9 mouse cellular contexts compared by ENCODE assay signal in genomic region chr19:10895708-10896107, GRCm38 (mm10). TPM values are rescaled to one million over a fixed set of nuclear protein-coding genes. Genes with fewer than 3 reads are reported as not detected.
DNase-seq lines count a peak whose midpoint lies in the region; ATAC-seq and TF ChIP-seq lines count a peak whose summit lies in the region.
"Had no signal": no experiment of that assay in that cellular context is flagged by ENCODE, and none has a peak within 500 bp of the region (broad histone marks: within the 10 kb centered on the region; RNA-seq: fewer than 3 reads in every experiment).

No protein-coding gene starts in this region.

- in situ Hi-C loops in ES-E14 (cut with MboI; ENCODE audit: low sequenced_read_pairs in 2 of 2, unreplicated experiment in 2 of 2) = no loop called here

- no peak for DNase-seq in heart, postnatal 4 days
- DNase-seq in ES-E14 (ENCODE audit: low read depth, low spot score) = no peak
- no peak for DNase-seq in cerebellum, postnatal 25 days
- DNase-seq in right cerebral cortex, postnatal 4 days = no peak
- no peak for DNase-seq in B cell, adult 2 months

- H3K9me3 ChIP-seq in heart, embryonic 15.5 days (replicated peaks) = no peaks in the 10 kb centered on the region
- H3K9me3 ChIP-seq in ES-E14 (ENCODE audit: control insufficient read depth, insufficient read depth, low read depth, low read length) = no peaks in the 10 kb centered on the region
- H3K9me3 ChIP-seq in embryonic facial prominence, embryonic 15.5 days (replicated peaks) = no peaks in the 10 kb centered on the region
- no peaks in the 10 kb centered on the region for H3K9me3 ChIP-seq in limb, embryonic 15.5 days

- peak overlapping the region; percentile 87 for H3K9ac ChIP-seq in heart, embryonic 15.5 days
- H3K9ac ChIP-seq in ES-E14 (ENCODE audit: insufficient read depth, low read depth, low read length, poor library complexity, severe bottlenecking) = peak overlapping the region; percentile 98
- H3K9ac ChIP-seq in embryonic facial prominence, embryonic 15.5 days = peak overlapping the region; percentile 90
- H3K9ac ChIP-seq in limb, embryonic 15.5 days = peak overlapping the region; percentile 90

- H3K27ac ChIP-seq in heart, embryonic 15.5 days = peak overlapping the region; percentile 89
- peak overlapping the region; percentile 34; the same call in 1 of the 2 replicates for H3K27ac ChIP-seq in ES-E14 (ENCODE audit: insufficient read depth, low read depth, low read length, poor library complexity, severe bottlenecking)
- H3K27ac ChIP-seq in embryonic facial prominence, embryonic 15.5 days (replicated peaks) = peak overlapping the region; percentile 95
- H3K27ac ChIP-seq in limb, embryonic 15.5 days = peak overlapping the region; percentile 94

- peaks cover 31% of the 10 kb centered on the region for H3K36me3 ChIP-seq in heart, embryonic 15.5 days
- peaks cover 24% of the 10 kb centered on the region for H3K36me3 ChIP-seq in ES-E14 (ENCODE audit: control insufficient read depth, insufficient read depth, low read length, poor library complexity, severe bottlenecking)
- H3K36me3 ChIP-seq in embryonic facial prominence, embryonic 15.5 days = peaks cover 30% of the 10 kb centered on the region
- H3K36me3 ChIP-seq in limb, embryonic 15.5 days = peaks cover 28% of the 10 kb centered on the region

- peak overlapping the region; percentile 79 for H3K4me2 ChIP-seq in heart, embryonic 15.5 days
- H3K4me2 ChIP-seq in embryonic facial prominence, embryonic 15.5 days (replicated peaks) = peak overlapping the region; percentile 66
- H3K4me2 ChIP-seq in limb, embryonic 15.5 days = peak overlapping the region; percentile 74

- WGBS in heart, embryonic 15.5 days = 1% methylated on average over 16 of the region's 16 CpGs
- 1% methylated on average over 16 of the region's 16 CpGs for WGBS in embryonic facial prominence, embryonic 15.5 days
- WGBS in limb, embryonic 15.5 days = under 1% methylated on average over 16 of the region's 16 CpGs

- no peaks in the 10 kb centered on the region for H3K27me3 ChIP-seq in heart, embryonic 15.5 days
- no peaks in the 10 kb centered on the region for H3K27me3 ChIP-seq in embryonic facial prominence, embryonic 15.5 days
- H3K27me3 ChIP-seq in limb, embryonic 15.5 days = no peaks in the 10 kb centered on the region

- ATAC-seq in heart, embryonic 15.5 days (replicated peaks; ENCODE audit: insufficient number of reproducible peaks, insufficient read depth, low FRiP score, low read depth) = no peak
- no peak for ATAC-seq in embryonic facial prominence, embryonic 15.5 days (ENCODE audit: insufficient number of reproducible peaks, low FRiP score, low TSS enrichment, low read depth)
- no peak for ATAC-seq in limb, embryonic 15.5 days (ENCODE audit: insufficient number of reproducible peaks, low FRiP score, low TSS enrichment, low read depth)

- peaks cover 23% of the 10 kb centered on the region for H3K4me1 ChIP-seq in heart, embryonic 15.5 days (replicated peaks)
- peaks cover 2 to 7% of the 10 kb centered on the region in 2 experiments; a peak in 2 of 4 replicates for H3K4me1 ChIP-seq in ES-E14 (ENCODE audit: control insufficient read depth in 2 of 2, insufficient read depth in 2 of 2, low read length in 2 of 2, poor library complexity in 1 of 2)
- peaks cover 12% of the 10 kb centered on the region for H3K4me1 ChIP-seq in embryonic facial prominence, embryonic 15.5 days
- H3K4me1 ChIP-seq in limb, embryonic 15.5 days = peaks cover 13% of the 10 kb centered on the region

- H3K4me3 ChIP-seq in heart, embryonic 15.5 days = peak overlapping the region; percentile 80
- peak overlapping the region; percentile 67 to 98 for H3K4me3 ChIP-seq in ES-E14 (ENCODE audit: insufficient read depth in 1 of 2, low read depth in 1 of 2, low read length in 2 of 2, poor library complexity in 1 of 2, severe bottlenecking in 1 of 2)
- peak overlapping the region; percentile 95 for H3K4me3 ChIP-seq in embryonic facial prominence, embryonic 15.5 days (replicated peaks)
- H3K4me3 ChIP-seq in limb, embryonic 15.5 days = peak overlapping the region; percentile 83

TF ChIP-seq in ES-E14, 5 proteins besides CTCF, POLR2A, EP300 and RAD21:
- TF ChIP-seq ZC3H11A (IDR thresholded peaks at IDR 0.05; ENCODE audit: borderline replicate concordance, low read depth, low read length) = no peak
- TF ChIP-seq HCFC1 (IDR thresholded peaks at IDR 0.05; ENCODE audit: borderline replicate concordance, insufficient read depth, low read length) = no peak
- TF ChIP-seq ZNF384 (IDR thresholded peaks at IDR 0.05; ENCODE audit: low read depth, low read length) = no peak
- no peak for TF ChIP-seq MAFK (IDR thresholded peaks at IDR 0.05; ENCODE audit: insufficient read depth, low read depth, low read length)
- TF ChIP-seq CHD2 (IDR thresholded peaks at IDR 0.05; ENCODE audit: low read depth, low read length) = no peak

RNA-seq across cellular contexts. Expression of gene Prpf19, which starts 0.7 kb away (rescaled TPM):
- polyA plus RNA-seq in heart, embryonic 15.5 days (2015; fragmentation: Nextera tagmentation; extraction: Ambion mirVana) = 29.4 and 31.2 TPM in 2 replicates
- total RNA-seq in heart, postnatal 4 days (2021) = 100 to 1,000 TPM; 214 to 232 TPM
- 121 and 146 TPM in 2 replicates for total RNA-seq in ES-E14 (2012; rRNA removed)
- 45.2 and 49.4 TPM in 2 replicates for polyA plus RNA-seq in embryonic facial prominence, embryonic 15.5 days (2015; fragmentation: Nextera tagmentation; extraction: Ambion mirVana)
- 35.7 and 40.6 TPM in 2 replicates for polyA plus RNA-seq in limb, embryonic 15.5 days (2015; fragmentation: Nextera tagmentation; extraction: Ambion mirVana)

RNA-seq across cellular contexts. Expression of gene Tmem109, which starts 13.9 kb away (rescaled TPM):
- 93.2 and 106 TPM in 2 replicates for polyA plus RNA-seq in heart, embryonic 15.5 days (2015; fragmentation: Nextera tagmentation; extraction: Ambion mirVana)
- total RNA-seq in heart, postnatal 4 days (2021) = 100 to 1,000 TPM; 100 to 104 TPM
- 25.3 and 35.3 TPM in 2 replicates for total RNA-seq in ES-E14 (2012; rRNA removed)
- polyA plus RNA-seq in embryonic facial prominence, embryonic 15.5 days (2015; fragmentation: Nextera tagmentation; extraction: Ambion mirVana) = 133 and 139 TPM in 2 replicates
- polyA plus RNA-seq in limb, embryonic 15.5 days (2015; fragmentation: Nextera tagmentation; extraction: Ambion mirVana) = 138 and 163 TPM in 2 replicates

RNA-seq across cellular contexts. Expression of gene Zp1, which starts 24.7 kb away (rescaled TPM):
- not detected in 2 replicates for polyA plus RNA-seq in heart, embryonic 15.5 days (2015; fragmentation: Nextera tagmentation; extraction: Ambion mirVana)
- total RNA-seq in heart, postnatal 4 days (2021) = not detected
- 0.09 TPM in 1 of 2 replicates, not detected in the other for total RNA-seq in ES-E14 (2012; rRNA removed)
- polyA plus RNA-seq in embryonic facial prominence, embryonic 15.5 days (2015; fragmentation: Nextera tagmentation; extraction: Ambion mirVana) = not detected in 2 replicates
- polyA plus RNA-seq in limb, embryonic 15.5 days (2015; fragmentation: Nextera tagmentation; extraction: Ambion mirVana) = not detected in 2 replicates
- total RNA-seq: adrenal gland, adult 18-20 months had no signal

RNA-seq across cellular contexts. Expression of gene Tmem132a, which starts 26.0 kb away (rescaled TPM):
- 40.8 and 48.7 TPM in 2 replicates for polyA plus RNA-seq in heart, embryonic 15.5 days (2015; fragmentation: Nextera tagmentation; extraction: Ambion mirVana)
- total RNA-seq in heart, postnatal 4 days (2021) = 10 to 100 TPM; 52.4 to 53.4 TPM
- 41.4 and 84.8 TPM in 2 replicates for total RNA-seq in ES-E14 (2012; rRNA removed)
- 82.1 and 82.5 TPM in 2 replicates for polyA plus RNA-seq in embryonic facial prominence, embryonic 15.5 days (2015; fragmentation: Nextera tagmentation; extraction: Ambion mirVana)
- polyA plus RNA-seq in limb, embryonic 15.5 days (2015; fragmentation: Nextera tagmentation; extraction: Ambion mirVana) = 65.2 and 67.4 TPM in 2 replicates

RNA-seq across cellular contexts. Expression of gene Ptgdr2, which starts 41.3 kb away (rescaled TPM):
- polyA plus RNA-seq in heart, embryonic 15.5 days (2015; fragmentation: Nextera tagmentation; extraction: Ambion mirVana) = 0.06 and 0.25 TPM in 2 replicates
- total RNA-seq in heart, postnatal 4 days (2021) = under 1 TPM; 0.09 to 0.12 TPM
- total RNA-seq in ES-E14 (2012; rRNA removed) = 0.67 and 1.1 TPM in 2 replicates
- 0.07 and 0.08 TPM in 2 replicates for polyA plus RNA-seq in embryonic facial prominence, embryonic 15.5 days (2015; fragmentation: Nextera tagmentation; extraction: Ambion mirVana)
- polyA plus RNA-seq in limb, embryonic 15.5 days (2015; fragmentation: Nextera tagmentation; extraction: Ambion mirVana) = 0.09 TPM in 1 of 2 replicates, not detected in the other
- total RNA-seq: adrenal gland, adult 18-20 months had no signal

Comparison
In these comparisons a context has a peak if more than half of its experiments do, and no peak if none do; other contexts are left out.
1. H3K27ac ChIP-seq: peak in every context shown above with its lines; median percentile 95 in embryonic facial prominence, embryonic 15.5 days; 94 in limb, embryonic 15.5 days; 89 in heart, embryonic 15.5 days; 34 in ES-E14.